Mouse (Mus musculus) MEL (cell line): Measurements from ENCODE around the gene Lrrc47. TPM values are rescaled to one million over a fixed set of nuclear protein-coding genes. Genes with fewer than 3 reads are reported as not detected.

ENCODE experiments used
- DNase-seq: peaks from one replicate; pipeline ENCODE4 v3.0.0; 2011; ENCODE audit warnings: low read depth, low spot score
- H3K27ac ChIP-seq: 2 replicates; pipeline ENCODE4 v1.5.1; 2012; ENCODE audit warnings: low read depth, mild to moderate bottlenecking, control low read depth, low read length, moderate library complexity; ENCODE audit not compliant: control insufficient read depth
- H3K27me3 ChIP-seq, 2 experiments: fragments of 150-350 bp in 1 of 2; sonication (generic) in 1 of 2; 2 replicates each; pipeline ENCODE4 v1.6.1; 2012; ENCODE audit warnings: low read length in 2 of 2, mild to moderate bottlenecking in 2 of 2, improper control_type of control experiment in 1 of 2, moderate library complexity in 1 of 2; ENCODE audit not compliant: insufficient read depth in 2 of 2, control insufficient read depth in 1 of 2
- H3K36me3 ChIP-seq, 2 experiments: 2 replicates each; pipeline ENCODE4 v1.6.1; 2012 to 2014; ENCODE audit warnings: low read length in 2 of 2, improper control_type of control experiment in 1 of 2, inconsistent platforms in 1 of 2, mild to moderate bottlenecking in 1 of 2; ENCODE audit not compliant: insufficient read depth in 2 of 2, control insufficient read depth in 1 of 2
- H3K4me1 ChIP-seq, 2 experiments: fragments of 150-350 bp in 1 of 2; sonication (generic) in 1 of 2; 2 replicates each; pipeline ENCODE4 v1.6.1; 2012; ENCODE audit warnings: low read length in 2 of 2, improper control_type of control experiment in 1 of 2, mild to moderate bottlenecking in 1 of 2; ENCODE audit not compliant: insufficient read depth in 2 of 2, control insufficient read depth in 1 of 2
- H3K4me3 ChIP-seq, 2 experiments: fragments of 150-350 bp in 1 of 2; sonication (generic) in 1 of 2; 2 replicates each; pipeline ENCODE4 v1.5.1; 2012; ENCODE audit warnings: low read depth in 2 of 2, low read length in 2 of 2, mild to moderate bottlenecking in 2 of 2, moderate library complexity in 2 of 2, control low read depth in 1 of 2, improper control_type of control experiment in 1 of 2; ENCODE audit not compliant: control insufficient read depth in 1 of 2, insufficient read depth in 1 of 2
- H3K79me2 ChIP-seq: 2 replicates; pipeline ENCODE4 v1.6.1; 2012; ENCODE audit warnings: mild to moderate bottlenecking, low read length, moderate library complexity; ENCODE audit not compliant: control insufficient read depth, poor library complexity, insufficient read depth
- H3K9ac ChIP-seq: 2 replicates; pipeline ENCODE4 v1.6.1; 2012; ENCODE audit warnings: low read depth, mild to moderate bottlenecking, control low read depth, low read length, moderate library complexity; ENCODE audit not compliant: control insufficient read depth, poor library complexity, severe bottlenecking
- H3K9me3 ChIP-seq: fragments of 150-350 bp; sonication (generic); replicated peaks from 2 replicates; pipeline ENCODE4 v1.6.1; 2012; ENCODE audit warnings: mild to moderate bottlenecking, low read length, improper control_type of control experiment, moderate library complexity; ENCODE audit not compliant: insufficient read depth
- BHLHE40 ChIP-seq: IDR thresholded peaks from 2 replicates; pipeline ENCODE4 v1.6.1; 2012; ENCODE audit warnings: low read depth, mild to moderate bottlenecking, inconsistent platforms, low read length, improper control_type of control experiment, borderline replicate concordance
- CHD1 ChIP-seq: IDR thresholded peaks from 2 replicates; pipeline ENCODE4 v1.6.1; 2012; ENCODE audit warnings: low read depth, mild to moderate bottlenecking, inconsistent platforms, low read length, improper control_type of control experiment
- CHD2 ChIP-seq: IDR thresholded peaks from 2 replicates; pipeline ENCODE4 v1.6.1; 2011; ENCODE audit warnings: low read length, improper control_type of control experiment
- E2F4 ChIP-seq: IDR thresholded peaks from 2 replicates; pipeline ENCODE4 v1.6.1; 2011; ENCODE audit warnings: low read depth, low read length, improper control_type of control experiment, borderline replicate concordance
- EP300 ChIP-seq, 2 experiments: IDR thresholded peaks; 2 replicates each; pipeline ENCODE4 v1.6.1; 2011; ENCODE audit warnings: improper control_type of control experiment in 2 of 2, low read length in 2 of 2, low read depth in 1 of 2, mild to moderate bottlenecking in 1 of 2
- ETS1 ChIP-seq: IDR thresholded peaks from 2 replicates; pipeline ENCODE4 v1.6.1; 2012; ENCODE audit warnings: low read depth, mild to moderate bottlenecking, inconsistent platforms, low read length, improper control_type of control experiment, moderate library complexity
- GABPA ChIP-seq: IDR thresholded peaks from 2 replicates; pipeline ENCODE4 v1.6.1; 2012; ENCODE audit warnings: low read depth, mild to moderate bottlenecking, inconsistent platforms, low read length, improper control_type of control experiment, moderate library complexity
- GATA1 ChIP-seq: IDR thresholded peaks from 2 replicates; pipeline ENCODE4 v1.6.1; 2011; ENCODE audit warnings: low read depth, low read length, improper control_type of control experiment
- HCFC1 ChIP-seq: IDR thresholded peaks from 2 replicates; pipeline ENCODE4 v1.6.1; 2012; ENCODE audit warnings: low read depth, mild to moderate bottlenecking, inconsistent platforms, low read length, improper control_type of control experiment, moderate library complexity
- MAX ChIP-seq: IDR thresholded peaks from 2 replicates; pipeline ENCODE4 v1.6.1; 2011; ENCODE audit warnings: low read length, improper control_type of control experiment
- MAZ ChIP-seq: IDR thresholded peaks from 2 replicates; pipeline ENCODE4 v1.6.1; 2012; ENCODE audit warnings: low read depth, mild to moderate bottlenecking, inconsistent platforms, low read length, improper control_type of control experiment
- MXI1 ChIP-seq: IDR thresholded peaks from 2 replicates; pipeline ENCODE4 v1.6.1; 2011; ENCODE audit warnings: mild to moderate bottlenecking, low read depth, low read length, improper control_type of control experiment
- NELFE ChIP-seq: IDR thresholded peaks from 2 replicates; pipeline ENCODE4 v1.6.1; 2011; ENCODE audit warnings: low read depth, low read length, improper control_type of control experiment
- POLR2A ChIP-seq, 2 experiments: IDR thresholded peaks; 2 replicates each; pipeline ENCODE4 v1.6.1; 2011 to 2012; ENCODE audit warnings: low read length in 2 of 2, mild to moderate bottlenecking in 2 of 2, control low read depth in 1 of 2, improper control_type of control experiment in 1 of 2, low read depth in 1 of 2, moderate library complexity in 1 of 2; ENCODE audit not compliant: control insufficient read depth in 1 of 2, insufficient read depth in 1 of 2, poor library complexity in 1 of 2
- POLR2AphosphoS5 ChIP-seq: IDR thresholded peaks from 2 replicates; pipeline ENCODE4 v1.6.1; 2012; ENCODE audit warnings: low read depth, borderline replicate concordance, mild to moderate bottlenecking, inconsistent platforms, low read length, moderate library complexity, mixed read lengths
- RAD21 ChIP-seq: IDR thresholded peaks from 2 replicates; pipeline ENCODE4 v1.6.1; 2011; ENCODE audit warnings: mild to moderate bottlenecking, low read depth, low read length, improper control_type of control experiment
- RCOR1 ChIP-seq: IDR thresholded peaks from 2 replicates; pipeline ENCODE4 v1.6.1; 2012; ENCODE audit warnings: low read depth, mild to moderate bottlenecking, inconsistent platforms, low read length, improper control_type of control experiment
- TAL1 ChIP-seq: IDR thresholded peaks from 2 replicates; pipeline ENCODE4 v1.6.1; 2012; ENCODE audit warnings: mild to moderate bottlenecking, inconsistent platforms, low read length, moderate library complexity, mixed read lengths
- TBP ChIP-seq: IDR thresholded peaks from 2 replicates; pipeline ENCODE4 v1.8.0; 2011; ENCODE audit warnings: low read depth, low read length, improper control_type of control experiment
- TCF12 ChIP-seq: IDR thresholded peaks from 2 replicates; pipeline ENCODE4 v1.6.1; 2014; ENCODE audit warnings: low read depth, mild to moderate bottlenecking, inconsistent platforms, low read length, improper control_type of control experiment, moderate library complexity
- UBTF ChIP-seq: IDR thresholded peaks from 2 replicates; pipeline ENCODE4 v1.6.1; 2012; ENCODE audit warnings: low read depth, mild to moderate bottlenecking, inconsistent platforms, low read length, improper control_type of control experiment, moderate library complexity, borderline replicate concordance; ENCODE audit not compliant: insufficient read depth
- USF1 ChIP-seq: IDR thresholded peaks from 2 replicates; pipeline ENCODE4 v1.6.1; 2014; ENCODE audit warnings: low read depth, mild to moderate bottlenecking, inconsistent platforms, low read length, improper control_type of control experiment, moderate library complexity
- USF2 ChIP-seq, 2 experiments: IDR thresholded peaks; 2 replicates each; pipeline ENCODE4 v1.6.1; 2011 to 2012; ENCODE audit warnings: improper control_type of control experiment in 2 of 2, low read length in 2 of 2, borderline replicate concordance in 1 of 2, inconsistent platforms in 1 of 2, low read depth in 1 of 2, mild to moderate bottlenecking in 1 of 2; ENCODE audit not compliant: insufficient read depth in 1 of 2
- ZKSCAN1 ChIP-seq: IDR thresholded peaks from 2 replicates; pipeline ENCODE4 v1.6.1; 2012; ENCODE audit warnings: low read depth, mild to moderate bottlenecking, inconsistent platforms, low read length, improper control_type of control experiment, moderate library complexity
- ZNF384 ChIP-seq: IDR thresholded peaks from 2 replicates; pipeline ENCODE4 v1.6.1; 2012; ENCODE audit warnings: low read depth, mild to moderate bottlenecking, inconsistent platforms, low read length, improper control_type of control experiment
- polyA plus RNA-seq, 2 experiments: library from polyadenylated mRNA; stranded (reverse) in 1 of 2; unstranded in 1 of 2; fragments of >175 nt in 1 of 2; fragments of >200 nt in 1 of 2; gene quantifications; 2 replicates each; pipeline versions ENCODE4 v1.2.1 to v1.2.4; 2012; ENCODE audit warnings: low replicate concordance in 2 of 2, low read depth in 1 of 2; ENCODE audit not compliant: insufficient read length in 2 of 2, insufficient read depth in 1 of 2, missing spikeins in 1 of 2
- total RNA-seq: library from RNA; depleted of rRNA; stranded (reverse); fragments of 300-350 nt; gene quantifications from 2 replicates; pipeline ENCODE4 v1.2.3, GENCODE M21; 2012

The Lrrc47 gene
- total and polyA plus RNA-seq, 3 experiments: 54.3 to 117 TPM; not detected in 1

- TF ChIP-seq NELFE (peak; percentile 69), TBP (peak; percentile 72), TCF12 (peak; percentile 83)
Observed at GRCm38 (mm10) chr4:153974431-153975291, 36.9 kb upstream of the Lrrc47 start, which contains the start of the genes Dffb and Cep104 (continued).

GRCm38 (mm10) chr4:153975292-153975662 is 36.3 kb upstream of the Lrrc47 start:
- no peaks in the 10 kb centered on the region for H3K27me3 ChIP-seq
- no peaks in the 10 kb centered on the region for H3K9me3 ChIP-seq
- peak overlapping the region; percentile 90 for H3K9ac ChIP-seq
- TF ChIP-seq TAL1 (no peak), USF2 (IDR thresholded peaks at IDR 0.05; ENCODE audit: borderline replicate concordance in 1 of 2, insufficient read depth in 1 of 2, low read depth in 1 of 2, low read length in 2 of 2) (no peak), MXI1 (no peak; the same call in 1 of the 2 replicates), GABPA (no peak), USF1 (no peak), ZKSCAN1 (no peak), BHLHE40 (no peak), EP300 (IDR thresholded peaks at IDR 0.05; ENCODE audit: low read depth in 1 of 2, low read length in 2 of 2) (no peak), MAZ (no peak), HCFC1 (no peak), POLR2A (IDR thresholded peaks at IDR 0.05; ENCODE audit: control insufficient read depth in 1 of 2, insufficient read depth in 1 of 2, low read depth in 1 of 2, low read length in 2 of 2, poor library complexity in 1 of 2) (no peak; a peak in 2 of 4 replicates), ZNF384 (no peak), CHD2 (no peak), ETS1 (no peak; the same call in 1 of the 2 replicates)
- TF ChIP-seq, all 39 proteins: peak for 0
- 0 out of 2 replicates have a peak overlapping the region, but pooled peaks have one; percentile 4 for H3K27ac ChIP-seq
- H3K36me3 ChIP-seq: peaks cover 0 to 10% of the 10 kb centered on the region in 2 experiments; a peak in 2 of 4 replicates
- H3K4me1 ChIP-seq: peaks cover 4 to 7% of the 10 kb centered on the region in 2 experiments; a peak in 3 of 4 replicates
- peak; percentile 60 for DNase-seq
- H3K79me2 ChIP-seq: peaks cover 34% of the 10 kb centered on the region
- peak overlapping the region; percentile 64 to 98 for H3K4me3 ChIP-seq

DNA sequence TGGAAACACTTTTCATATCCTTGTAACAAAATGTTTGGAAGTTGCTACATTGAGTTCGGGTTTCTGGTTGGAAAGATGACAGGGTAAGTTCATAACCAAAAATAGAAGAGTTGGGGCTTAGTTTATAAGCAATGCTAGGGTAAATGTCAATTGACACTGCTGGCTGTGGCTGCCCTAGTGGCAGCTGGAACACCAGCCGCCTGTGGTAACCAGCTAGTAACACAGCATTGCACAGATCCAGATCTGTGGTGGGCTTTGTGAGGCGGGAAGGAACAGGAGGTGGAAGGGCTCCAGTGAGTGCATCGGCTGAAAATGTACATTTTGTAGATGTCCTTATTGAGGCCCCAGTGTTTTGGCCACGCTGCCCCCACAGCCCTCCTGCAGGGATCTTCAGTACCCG is 35.8 kb upstream of the Lrrc47 start:
- Histone ChIP-seq H3K27ac (no peak overlapping the region), H3K9me3 (no peaks in the 10 kb centered on the region), H3K9ac (peak overlapping the region; percentile 90), H3K36me3 (peaks cover 0 to 10% of the 10 kb centered on the region in 2 experiments; a peak in 3 of 4 replicates), H3K27me3 (no peaks in the 10 kb centered on the region), H3K4me1 (peaks cover 4 to 7% of the 10 kb centered on the region in 2 experiments; a peak in 3 of 4 replicates), H3K79me2 (peaks cover 34% of the 10 kb centered on the region), H3K4me3 (peak overlapping the region; percentile 64 to 98)
- TF ChIP-seq GATA1 (no peak), ZNF384 (no peak), RCOR1 (no peak), CHD1 (no peak), POLR2AphosphoS5 (no peak), USF1 (no peak), MAX (no peak), HCFC1 (no peak), RAD21 (no peak), UBTF (no peak), MXI1 (no peak), E2F4 (no peak)
- DNase-seq: peak; percentile 57
